Mouse (Mus musculus) small intestine, adult 2 months (tissue): ENCODE data around the gene Crybb1. TPM values are rescaled to one million over a fixed set of nuclear protein-coding genes. Genes with fewer than 3 reads are reported as not detected.

Experiments
- H3K27ac ChIP-seq: fragments of 200-500 bp; 2 replicates; pipeline ENCODE4 v1.5.1; 2012; ENCODE audit warnings: low read depth, low read length, control low read depth, inconsistent platforms; ENCODE audit not compliant: insufficient read depth
- H3K27me3 ChIP-seq: fragments of 200-500 bp; 2 replicates; pipeline ENCODE4 v1.6.1; 2012; ENCODE audit warnings: mild to moderate bottlenecking, moderate library complexity, low read length, inconsistent platforms; ENCODE audit not compliant: control insufficient read depth, insufficient read depth
- H3K36me3 ChIP-seq: fragments of 200-500 bp; 2 replicates; pipeline ENCODE4 v1.6.1; 2012; ENCODE audit warnings: mild to moderate bottlenecking, low read length, control low read depth, inconsistent platforms; ENCODE audit not compliant: control insufficient read depth, insufficient read depth
- H3K4me1 ChIP-seq: fragments of 200-500 bp; 2 replicates; pipeline ENCODE4 v1.6.1; 2012; ENCODE audit warnings: low read length, inconsistent platforms, mixed read lengths; ENCODE audit not compliant: control insufficient read depth, insufficient read depth, insufficient read length
- H3K4me3 ChIP-seq: fragments of 200-500 bp; 2 replicates; pipeline ENCODE4 v1.5.1; 2012; ENCODE audit warnings: low read depth, mild to moderate bottlenecking, control low read depth, inconsistent platforms, low read length, moderate library complexity
- CTCF ChIP-seq: fragments of 200-500 bp; IDR thresholded peaks from 2 replicates; pipeline ENCODE4 v1.5.1; 2012; ENCODE audit warnings: low read depth, mild to moderate bottlenecking, control low read depth, inconsistent platforms, low read length, moderate library complexity, mixed read lengths; ENCODE audit not compliant: insufficient replicate concordance, insufficient read length; ENCODE audit errors: extremely low read depth
- POLR2A ChIP-seq: fragments of 200-500 bp; IDR thresholded peaks from 2 replicates; pipeline ENCODE4 v1.6.1; 2012; ENCODE audit warnings: low read depth, mild to moderate bottlenecking, control low read depth, inconsistent platforms, low read length, moderate library complexity
- WGBS: fragments of 180-500 bp; shearing (Covaris S2); methylation state at CpG from one replicate; pipeline ENCODE4 v1.1.7; 2018; 5-methylcytosine and 5-hydroxymethylcytosine counted together
- polyA plus RNA-seq: library from polyadenylated mRNA; depleted of rRNA; stranded (reverse); fragments of >200 nt; gene quantifications from 2 replicates; pipeline ENCODE4 v1.2.3, GENCODE M21; 2012

Gene Crybb1
- polyA plus RNA-seq, 1 experiment = 0.33 TPM

- no peak for TF ChIP-seq POLR2A
- no peak for TF ChIP-seq CTCF
- Histone ChIP-seq H3K4me1 (peaks cover 18% of the 10 kb centered on the region), H3K27ac (no peak overlapping the region), H3K27me3 (no peaks in the 10 kb centered on the region), H3K36me3 (no peaks in the 10 kb centered on the region), H3K4me3 (no peak overlapping the region)
- WGBS = 47% methylated on average over 2 of the region's 2 CpGs
These were observed 38.2 kb downstream of the Crybb1 start for GRCm38 (mm10) chr5:112293800-112294199.

- no peaks in the 10 kb centered on the region for H3K36me3 ChIP-seq
These were observed 39.1 kb downstream of the Crybb1 start for GRCm38 (mm10) chr5:112294696-112295095.

GRCm38 (mm10) chr5:112295162-112295561, 39.5 kb downstream of the Crybb1 start:
- Histone ChIP-seq H3K4me1 (peaks cover 18% of the 10 kb centered on the region), H3K36me3 (no peaks in the 10 kb centered on the region), H3K27me3 (no peaks in the 10 kb centered on the region), H3K27ac (no peak overlapping the region), H3K4me3 (no peak overlapping the region)
- no peak for TF ChIP-seq CTCF
- no peak for TF ChIP-seq POLR2A
- WGBS = 71% methylated on average over 8 of the region's 8 CpGs

More at GRCm38 (mm10) chr5:112294696-112295095, 39.1 kb downstream of the Crybb1 start:
- Histone ChIP-seq H3K27ac (no peak overlapping the region), H3K4me3 (no peak overlapping the region), H3K27me3 (no peaks in the 10 kb centered on the region), H3K4me1 (peaks cover 18% of the 10 kb centered on the region)
- TF ChIP-seq CTCF (no peak), POLR2A (no peak)
- WGBS = 66% methylated on average over 4 of the region's 4 CpGs

- WGBS = 81% methylated on average over 8 of the region's 8 CpGs
- TF ChIP-seq POLR2A = no peak
- TF ChIP-seq CTCF = no peak
- Histone ChIP-seq H3K4me3 (no peak overlapping the region), H3K27me3 (no peaks in the 10 kb centered on the region), H3K36me3 (no peaks in the 10 kb centered on the region), H3K27ac (no peak overlapping the region), H3K4me1 (peaks cover 18% of the 10 kb centered on the region)
These were observed 39.9 kb downstream of the Crybb1 start for GRCm38 (mm10) chr5:112295564-112295963.

GRCm38 (mm10) chr5:112296404-112297181, 41.0 kb downstream of the Crybb1 start:
- Histone ChIP-seq H3K4me1 (peaks cover 18% of the 10 kb centered on the region), H3K27me3 (no peaks in the 10 kb centered on the region), H3K27ac (peak overlapping the region; percentile 25; the same call in 1 of the 2 replicates), H3K36me3 (no peaks in the 10 kb centered on the region), H3K4me3 (no peak overlapping the region)
- TF ChIP-seq POLR2A = no peak
- TF ChIP-seq CTCF = no peak
- 33% methylated on average over 6 of the region's 6 CpGs for WGBS

- no peaks in the 10 kb centered on the region for H3K36me3 ChIP-seq
- no peaks in the 10 kb centered on the region for H3K27me3 ChIP-seq
- peak overlapping the region; percentile 45 for H3K27ac ChIP-seq
- H3K4me3 ChIP-seq = no peak overlapping the region
- peaks cover 18% of the 10 kb centered on the region for H3K4me1 ChIP-seq
- TF ChIP-seq CTCF = no peak
- TF ChIP-seq POLR2A = no peak
- WGBS = 77% methylated on average over 2 of the region's 2 CpGs
These were observed 41.6 kb downstream of the Crybb1 start for GRCm38 (mm10) chr5:112297257-112297656.

GRCm38 (mm10) chr5:112298226-112298988, 42.8 kb downstream of the Crybb1 start:
- Histone ChIP-seq H3K36me3 (no peaks in the 10 kb centered on the region), H3K27me3 (no peaks in the 10 kb centered on the region), H3K27ac (peak overlapping the region; percentile 45), H3K4me3 (no peak overlapping the region), H3K4me1 (peaks cover 18% of the 10 kb centered on the region)
- 78% methylated on average over 12 of the region's 12 CpGs for WGBS
- TF ChIP-seq POLR2A = no peak
- TF ChIP-seq CTCF = no peak
